Mouse (Mus musculus): ENCODE data around the gene Mfn2. TPM values are rescaled to one million over a fixed set of nuclear protein-coding genes. Genes with fewer than 3 reads are reported as not detected.

Gene Mfn2
- 27.5 and 29.5 TPM in 2 replicates for total RNA-seq (2017)

DNA sequence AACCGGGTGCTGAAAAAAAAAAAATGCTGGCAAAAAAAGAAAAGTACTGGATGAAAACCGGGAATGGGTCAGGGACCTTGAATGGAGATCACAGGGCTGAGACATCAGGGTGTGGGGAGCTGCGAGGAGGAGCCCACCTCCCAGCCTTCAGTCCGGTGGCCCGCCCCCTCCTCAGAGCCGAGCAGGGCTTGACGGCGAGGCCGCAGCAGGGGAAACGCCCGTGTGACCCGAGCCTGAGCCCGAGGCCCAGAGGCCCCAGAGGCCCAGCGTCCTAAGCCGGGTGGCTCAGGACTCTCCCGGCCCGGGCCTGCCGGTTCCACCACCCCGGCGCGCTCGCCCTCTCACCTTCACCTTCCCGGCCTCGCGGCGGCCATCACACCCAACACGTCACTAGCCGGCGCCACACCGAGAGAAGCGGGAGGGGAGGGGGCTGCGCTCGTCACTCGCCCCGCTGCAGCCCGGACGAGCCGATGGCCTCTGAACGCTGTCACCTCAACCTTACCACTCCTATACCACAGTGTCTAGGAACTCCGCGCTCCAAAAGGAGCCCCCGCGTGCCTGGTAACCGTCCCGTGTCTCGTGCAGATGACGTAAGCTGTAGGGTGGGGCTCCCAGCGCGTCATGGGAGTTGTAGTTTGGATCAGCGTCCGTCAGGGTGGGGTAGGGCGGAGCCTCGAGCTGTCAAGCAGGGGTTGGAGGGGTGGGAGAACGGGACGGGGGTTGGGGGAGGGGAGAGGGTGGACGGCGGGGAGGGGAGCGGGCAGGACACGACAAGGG lies at the start of gene Mfn2:
TSS of gene Mfn2 (minus strand) at position 392 of the 777 bp plus-strand sequence.
- peak; percentile 91 to 93 for ATAC-seq (replicated peaks in 1 of 2; ENCODE audit: insufficient read depth in 1 of 2, low FRiP score in 2 of 2, low TSS enrichment in 1 of 2, low read depth in 1 of 2, poor library complexity in 2 of 2, severe bottlenecking in 2 of 2)

GRCm38 (mm10) chr4:147953590-147953989 lies 49.1 kb upstream of the Mfn2 start:
- peak; percentile 69 to 84 for ATAC-seq (replicated peaks in 1 of 2; ENCODE audit: insufficient read depth in 1 of 2, low FRiP score in 2 of 2, low TSS enrichment in 1 of 2, low read depth in 1 of 2, poor library complexity in 2 of 2, severe bottlenecking in 2 of 2)

GRCm38 (mm10) chr4:147947511-147947910 lies 43.0 kb upstream of the Mfn2 start:
- no peak for ATAC-seq (replicated peaks in 1 of 2; ENCODE audit: insufficient read depth in 1 of 2, low FRiP score in 2 of 2, low TSS enrichment in 1 of 2, low read depth in 1 of 2, poor library complexity in 2 of 2, severe bottlenecking in 2 of 2)

- ATAC-seq (replicated peaks in 1 of 2; ENCODE audit: insufficient read depth in 1 of 2, low FRiP score in 2 of 2, low TSS enrichment in 1 of 2, low read depth in 1 of 2, poor library complexity in 2 of 2, severe bottlenecking in 2 of 2), result no peak
Measured at GRCm38 (mm10) chr4:147943005-147943404, 38.5 kb upstream of the Mfn2 start.

DNA sequence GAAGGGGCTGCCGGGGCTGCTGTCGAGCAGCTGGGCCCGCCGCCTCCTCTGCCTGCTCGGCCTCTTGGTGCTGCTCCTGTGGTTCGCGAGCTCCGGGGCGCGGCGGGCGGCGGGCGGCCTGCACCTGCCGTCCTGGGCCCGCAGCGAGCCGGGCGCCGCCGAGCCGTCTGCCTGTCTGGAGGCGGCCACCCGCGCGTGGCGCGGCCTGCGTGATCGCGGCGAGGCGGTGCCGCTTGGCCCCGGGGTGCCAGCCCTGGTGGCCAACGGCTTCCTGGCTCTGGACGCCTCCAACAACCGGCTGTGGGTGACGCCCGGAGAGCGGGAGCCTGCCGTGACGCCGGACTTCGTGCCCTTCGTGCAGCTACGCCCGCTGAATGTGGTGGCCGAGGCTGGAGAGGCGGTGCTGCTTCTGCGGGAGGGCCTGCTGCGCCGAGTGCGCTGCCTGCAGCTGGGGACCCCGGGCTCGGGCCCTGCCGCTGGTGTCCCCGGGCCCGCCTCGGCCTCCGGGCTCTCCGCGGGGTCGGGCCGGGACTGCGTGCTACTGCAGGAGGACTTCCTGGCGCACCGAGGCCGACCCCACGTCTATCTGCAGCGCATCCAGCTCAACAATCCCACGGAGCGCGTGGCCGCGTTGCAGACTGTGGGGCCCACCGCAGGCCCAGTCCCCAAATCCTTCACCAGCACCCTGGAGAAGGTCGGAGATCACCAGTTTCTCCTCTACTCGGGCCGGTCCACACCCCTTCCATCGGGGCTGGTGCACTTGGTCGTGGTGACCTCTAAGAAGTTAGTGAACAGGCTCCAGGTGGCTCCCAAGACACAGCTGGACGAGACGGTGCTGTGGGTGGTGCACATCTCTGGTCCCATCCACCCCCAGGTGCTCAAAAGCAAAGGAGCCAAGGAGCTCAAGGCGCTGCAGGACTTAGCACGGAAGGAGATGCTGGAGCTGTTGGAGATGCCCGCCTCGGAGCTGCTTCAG lies 36.8 kb upstream of the Mfn2 start:
- peak; percentile 4 to 11; a peak in 1 of 4 replicates for ATAC-seq (replicated peaks in 1 of 2; ENCODE audit: insufficient read depth in 1 of 2, low FRiP score in 2 of 2, low TSS enrichment in 1 of 2, low read depth in 1 of 2, poor library complexity in 2 of 2, severe bottlenecking in 2 of 2)

DNA sequence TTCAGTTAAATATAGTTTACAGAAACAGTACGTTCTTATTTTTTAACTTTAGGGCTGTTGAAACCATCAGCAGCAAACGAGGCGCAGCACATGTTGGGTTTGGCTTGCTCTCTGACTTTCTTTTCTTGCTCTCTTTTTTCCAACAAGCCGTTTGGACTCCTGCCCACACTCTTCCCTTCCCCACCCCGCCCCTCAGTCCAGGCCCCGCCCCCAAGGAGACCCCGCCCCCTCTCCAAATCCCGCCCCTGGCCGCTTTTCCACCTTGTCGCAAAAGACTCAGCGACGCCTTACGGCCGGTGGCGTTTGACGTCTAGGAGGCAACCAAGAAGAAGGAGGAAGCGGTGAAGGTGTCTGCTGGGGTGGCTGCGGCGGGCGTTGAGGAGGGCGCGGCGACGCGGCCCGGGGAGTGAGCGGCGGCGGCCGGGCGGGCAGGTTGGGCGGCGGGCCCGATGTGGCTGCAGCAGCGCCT lies 36.1 kb upstream of the Mfn2 start, which contains the start of gene 2510039O18Rik:
TSS of gene 2510039O18Rik (plus strand) at position 320 of the 469 bp plus-strand sequence.
- ATAC-seq (replicated peaks in 1 of 2; ENCODE audit: insufficient read depth in 1 of 2, low FRiP score in 2 of 2, low TSS enrichment in 1 of 2, low read depth in 1 of 2, poor library complexity in 2 of 2, severe bottlenecking in 2 of 2), result peak; percentile 73 to 78

- ATAC-seq (replicated peaks in 1 of 2; ENCODE audit: insufficient read depth in 1 of 2, low FRiP score in 2 of 2, low TSS enrichment in 1 of 2, low read depth in 1 of 2, poor library complexity in 2 of 2, severe bottlenecking in 2 of 2), result no peak
Measured at GRCm38 (mm10) chr4:147940111-147940510, 35.6 kb upstream of the Mfn2 start.

DNA sequence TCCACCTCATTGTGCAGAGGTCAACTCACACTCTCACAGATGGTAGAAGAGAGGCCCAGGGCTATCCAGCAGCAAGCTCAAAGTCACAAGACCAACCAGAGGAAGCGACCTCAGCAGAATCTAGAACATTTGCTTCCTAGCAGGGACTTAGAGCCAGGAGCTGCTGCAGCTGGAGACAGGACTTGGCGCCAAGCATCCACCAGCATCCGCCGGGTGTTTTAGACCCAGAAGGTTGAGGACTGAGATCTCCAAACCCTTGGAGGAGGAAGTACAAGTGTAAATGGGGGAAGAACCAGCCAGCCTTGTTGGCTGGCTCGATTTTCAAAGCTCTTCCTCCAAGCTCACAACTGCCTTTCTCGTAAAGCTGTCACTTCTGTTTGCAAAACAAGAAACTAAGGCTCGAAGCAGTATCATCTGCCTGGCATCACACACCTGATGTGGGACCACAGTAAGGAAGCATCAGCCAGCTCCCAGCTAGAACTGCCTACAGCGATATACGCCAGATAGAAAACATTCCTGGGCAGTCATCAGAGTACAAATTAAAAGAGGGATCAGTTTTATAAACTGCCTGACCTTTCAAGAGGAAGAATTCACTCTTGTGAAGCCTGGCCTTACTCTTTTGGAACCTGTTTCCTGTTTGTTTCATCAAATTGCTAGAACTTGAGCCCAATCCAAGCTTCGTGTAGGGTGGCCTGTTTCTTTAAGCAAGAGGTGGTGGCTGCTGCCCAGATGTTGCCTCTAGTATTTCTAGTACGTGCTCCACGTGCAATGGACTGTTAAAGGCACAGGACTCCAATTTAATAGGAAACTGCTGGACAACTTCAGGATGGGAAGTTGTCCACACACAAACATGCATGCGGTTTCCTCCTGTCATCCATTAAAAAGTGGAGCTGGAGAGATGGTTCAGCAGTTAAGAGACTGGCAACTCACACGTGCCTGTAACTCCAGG lies 33.9 kb upstream of the Mfn2 start:
- ATAC-seq (replicated peaks in 1 of 2; ENCODE audit: insufficient read depth in 1 of 2, low FRiP score in 2 of 2, low TSS enrichment in 1 of 2, low read depth in 1 of 2, poor library complexity in 2 of 2, severe bottlenecking in 2 of 2), result no peak

DNA sequence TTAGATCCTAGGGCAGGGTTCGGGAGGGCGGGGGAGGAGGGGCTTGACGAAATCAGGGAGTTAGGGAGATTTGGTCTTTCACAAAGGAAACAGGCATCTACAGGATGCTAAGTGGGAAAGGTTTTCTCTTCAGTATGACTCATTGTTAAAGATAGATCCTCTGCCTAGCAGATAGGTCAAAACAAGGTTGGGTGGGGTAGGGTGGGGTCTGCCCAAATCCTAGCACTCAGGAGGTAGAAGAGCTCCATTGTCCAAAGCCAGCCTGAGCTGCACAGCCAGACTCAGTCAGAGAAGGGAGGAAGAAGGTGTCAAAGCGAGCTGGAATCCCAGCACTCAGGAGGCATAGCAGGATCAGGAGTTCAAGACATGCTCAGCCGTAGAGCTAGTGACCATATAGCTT lies 33.0 kb upstream of the Mfn2 start:
- ATAC-seq (replicated peaks in 1 of 2; ENCODE audit: insufficient read depth in 1 of 2, low FRiP score in 2 of 2, low TSS enrichment in 1 of 2, low read depth in 1 of 2, poor library complexity in 2 of 2, severe bottlenecking in 2 of 2), result no peak

DNA sequence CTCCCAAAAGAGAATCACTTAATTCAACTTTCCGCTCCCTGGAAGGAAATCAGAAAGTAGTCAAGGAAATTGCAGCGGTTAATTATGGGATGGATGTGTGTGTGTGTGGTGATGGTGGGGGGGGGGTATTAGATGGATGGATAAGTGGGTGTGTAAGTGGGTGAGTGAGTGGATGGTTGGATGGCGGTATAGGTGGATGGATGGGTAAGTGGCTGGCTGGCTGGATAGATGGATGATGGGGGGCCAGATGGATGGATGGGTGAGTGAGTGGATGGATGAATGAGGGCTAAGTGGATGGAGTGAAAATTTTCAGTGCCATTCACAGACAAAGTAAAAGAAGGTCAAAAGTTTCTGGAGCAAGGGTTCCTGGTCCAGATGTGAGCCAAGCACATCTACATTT lies 32.5 kb upstream of the Mfn2 start:
- ATAC-seq (replicated peaks in 1 of 2; ENCODE audit: insufficient read depth in 1 of 2, low FRiP score in 2 of 2, low TSS enrichment in 1 of 2, low read depth in 1 of 2, poor library complexity in 2 of 2, severe bottlenecking in 2 of 2), result no peak

DNA sequence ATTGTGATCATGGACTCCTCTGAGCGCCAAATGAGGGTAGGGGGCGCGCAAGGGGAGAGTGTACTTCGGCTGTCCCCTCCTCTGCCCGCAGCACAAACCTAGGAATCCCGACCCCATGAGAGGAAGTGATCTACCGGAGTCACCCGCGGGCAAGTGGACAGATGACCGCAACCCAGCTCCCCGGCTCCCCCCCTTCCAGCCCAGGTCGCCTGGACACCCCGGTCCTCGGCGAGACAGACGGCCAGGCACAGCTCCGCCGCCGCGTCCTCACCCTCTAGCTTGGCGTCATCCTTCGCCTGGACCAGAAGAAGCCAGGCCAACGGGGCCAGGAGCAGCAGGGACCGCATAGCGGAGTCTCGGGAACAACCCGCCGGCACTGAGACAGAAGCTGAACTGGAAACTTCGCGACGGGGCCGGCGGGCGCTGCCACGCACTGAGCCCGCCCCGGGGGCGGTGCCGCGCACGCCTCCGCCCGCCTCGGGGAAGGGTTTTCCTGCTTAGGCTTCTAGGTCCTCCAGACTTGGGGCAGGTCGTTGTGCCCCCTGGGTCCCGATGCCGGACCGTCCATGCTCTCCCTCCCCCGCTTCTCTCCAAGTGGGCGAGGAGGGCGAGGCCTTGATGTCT lies 31.9 kb upstream of the Mfn2 start, which contains the start of gene Plod1:
TSS of gene Plod1 (minus strand) at position 437 of the 624 bp plus-strand sequence.
- ATAC-seq (replicated peaks in 1 of 2; ENCODE audit: insufficient read depth in 1 of 2, low FRiP score in 2 of 2, low TSS enrichment in 1 of 2, low read depth in 1 of 2, poor library complexity in 2 of 2, severe bottlenecking in 2 of 2), result peak; percentile 47 to 58

GRCm38 (mm10) chr4:147935904-147936303 lies 31.4 kb upstream of the Mfn2 start:
- ATAC-seq (replicated peaks in 1 of 2; ENCODE audit: insufficient read depth in 1 of 2, low FRiP score in 2 of 2, low TSS enrichment in 1 of 2, low read depth in 1 of 2, poor library complexity in 2 of 2, severe bottlenecking in 2 of 2), result no peak

DNA sequence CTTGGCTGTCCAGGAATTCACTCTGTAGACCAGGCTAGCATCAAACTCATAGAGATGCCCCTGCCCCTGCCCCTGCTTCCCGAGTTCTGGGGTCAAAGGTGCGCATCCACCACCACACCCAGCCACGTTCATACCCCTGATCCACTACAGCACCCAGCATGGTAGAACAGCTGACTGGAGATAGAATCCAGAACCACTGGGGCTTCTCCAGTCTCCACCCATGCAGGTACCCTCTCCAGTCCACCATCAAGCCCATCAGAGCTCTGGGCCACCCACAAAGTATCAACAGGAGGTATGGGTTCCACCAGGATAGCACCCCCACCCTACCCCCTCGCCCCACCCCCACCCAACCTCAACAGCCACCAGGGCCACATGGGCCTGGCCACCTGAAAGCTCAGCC lies 30.1 kb upstream of the Mfn2 start:
- no peak for ATAC-seq (replicated peaks in 1 of 2; ENCODE audit: insufficient read depth in 1 of 2, low FRiP score in 2 of 2, low TSS enrichment in 1 of 2, low read depth in 1 of 2, poor library complexity in 2 of 2, severe bottlenecking in 2 of 2)

DNA sequence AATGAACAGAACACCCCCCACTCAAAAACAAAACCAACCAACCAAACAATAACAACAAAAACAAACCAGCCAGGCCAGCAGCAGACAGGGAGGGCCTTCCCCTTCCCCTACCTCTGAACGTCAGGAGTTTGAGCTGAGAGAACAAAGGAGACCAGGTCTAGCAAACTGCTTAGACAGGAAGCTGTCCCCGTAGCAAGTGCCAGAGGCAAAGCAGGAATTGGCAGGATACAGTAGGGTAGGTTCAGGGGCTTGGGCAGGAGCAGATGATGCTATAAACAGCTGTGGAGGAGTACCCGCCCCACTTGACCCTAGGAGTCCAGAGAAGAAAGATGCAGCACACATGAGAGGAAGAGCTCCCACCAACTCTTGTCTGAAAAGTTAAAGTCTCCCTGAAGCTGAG lies 29.6 kb upstream of the Mfn2 start:
- ATAC-seq (replicated peaks in 1 of 2; ENCODE audit: insufficient read depth in 1 of 2, low FRiP score in 2 of 2, low TSS enrichment in 1 of 2, low read depth in 1 of 2, poor library complexity in 2 of 2, severe bottlenecking in 2 of 2), result no peak

GRCm38 (mm10) chr4:147930946-147931345 lies 26.4 kb upstream of the Mfn2 start:
- no peak for ATAC-seq (replicated peaks in 1 of 2; ENCODE audit: insufficient read depth in 1 of 2, low FRiP score in 2 of 2, low TSS enrichment in 1 of 2, low read depth in 1 of 2, poor library complexity in 2 of 2, severe bottlenecking in 2 of 2)

DNA sequence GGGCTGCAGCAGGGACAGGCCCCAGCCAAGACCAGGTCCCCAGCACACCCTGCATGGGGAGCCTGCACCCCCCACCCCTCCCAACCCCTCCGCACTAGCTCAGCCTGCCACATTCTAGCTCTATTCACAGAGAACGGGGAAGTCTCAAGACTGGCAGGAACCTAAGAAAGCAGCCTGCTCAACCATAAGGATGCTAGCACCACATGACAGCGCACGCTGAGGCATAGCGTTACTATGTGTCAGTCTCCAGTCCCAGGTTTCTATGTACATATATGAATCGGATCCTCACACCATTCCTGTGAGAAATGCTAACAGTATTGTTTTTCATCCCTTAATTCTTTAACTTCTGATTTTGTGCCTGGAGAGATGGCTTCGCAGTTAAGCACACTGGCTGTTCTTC lies 24.0 kb upstream of the Mfn2 start:
- no peak; a peak in 1 of 4 replicates for ATAC-seq (replicated peaks in 1 of 2; ENCODE audit: insufficient read depth in 1 of 2, low FRiP score in 2 of 2, low TSS enrichment in 1 of 2, low read depth in 1 of 2, poor library complexity in 2 of 2, severe bottlenecking in 2 of 2)

Data from hematopoietic stem cell, adult 5-6 weeks (primary cell).